Mouse (Mus musculus) right cerebral cortex, postnatal 36 days (tissue): ENCODE measurements around the gene Smg6.
"Not testable (repeated sequence)": the region's sequence is repeated elsewhere in the genome, so short reads cannot be mapped to it uniquely, and the experiment has no call there.

Experiments used
- DNase-seq, 2 experiments: peaks; one replicate each; pipeline ENCODE4 v3.0.0; 2022; ENCODE audit warnings: low spot score in 2 of 2, mixed read lengths in 1 of 2

Gene Smg6

GRCm38 (mm10) chr11:74994856-74995255 is 69.2 kb downstream of the Smg6 start:
- DNase-seq: no peak

DNA sequence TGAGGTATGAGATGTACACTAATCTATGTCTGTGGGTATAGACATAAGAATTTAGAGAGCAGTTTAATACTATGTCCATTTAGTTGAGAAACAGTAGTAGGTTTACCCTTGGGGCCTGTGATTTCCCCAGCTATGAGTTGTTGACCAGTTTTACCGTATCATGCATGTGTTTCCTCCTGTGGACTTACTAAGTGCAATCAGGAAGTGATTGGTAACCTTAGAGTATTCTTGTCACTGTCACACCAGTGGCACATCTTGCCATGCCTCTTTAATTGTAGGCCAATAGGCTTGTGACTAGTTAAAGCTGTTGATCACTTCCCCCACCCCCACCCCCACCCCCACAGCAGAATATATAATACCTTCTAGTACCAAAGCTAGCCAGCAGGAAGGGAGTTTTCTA is 70.9 kb downstream of the Smg6 start:
- DNase-seq: no peak

DNA sequence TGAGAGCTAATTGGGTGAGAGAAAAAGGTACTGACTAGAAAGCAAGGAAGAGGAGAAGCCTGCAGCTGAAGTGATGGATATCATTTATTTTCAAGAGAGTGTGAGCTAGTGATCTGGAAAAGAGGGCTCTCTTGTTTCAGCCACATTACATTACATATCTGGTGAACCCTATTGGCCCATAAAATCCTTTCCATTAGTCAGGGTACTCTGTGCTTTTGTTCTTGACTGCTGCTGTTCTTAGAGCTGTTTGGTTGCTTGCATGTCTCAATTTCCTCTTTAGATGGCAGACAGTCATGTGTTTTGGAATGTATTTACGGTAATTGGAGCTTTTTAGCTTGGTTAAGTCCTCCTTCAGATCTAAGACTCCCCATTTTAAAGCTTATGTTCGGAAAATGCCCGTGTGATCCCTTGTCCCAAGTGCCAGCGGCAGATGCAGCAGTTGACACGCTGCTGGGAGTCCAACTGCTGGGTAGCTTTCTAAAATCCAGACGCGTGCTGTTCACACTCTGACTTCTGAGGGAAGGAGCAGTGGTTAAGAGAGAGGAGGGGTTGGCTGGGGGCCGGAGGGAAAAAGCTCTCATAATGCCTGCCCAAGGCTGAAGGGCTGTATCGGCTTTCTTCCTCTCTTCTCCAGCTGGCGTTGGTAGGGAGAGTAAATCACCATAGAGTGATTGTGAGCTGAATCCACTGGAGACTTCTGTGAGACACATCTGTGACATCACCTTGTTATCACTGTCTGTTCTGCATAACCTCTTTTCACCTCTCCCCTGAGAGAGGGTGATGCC is 75.4 kb downstream of the Smg6 start:
- DNase-seq: no peak

DNA sequence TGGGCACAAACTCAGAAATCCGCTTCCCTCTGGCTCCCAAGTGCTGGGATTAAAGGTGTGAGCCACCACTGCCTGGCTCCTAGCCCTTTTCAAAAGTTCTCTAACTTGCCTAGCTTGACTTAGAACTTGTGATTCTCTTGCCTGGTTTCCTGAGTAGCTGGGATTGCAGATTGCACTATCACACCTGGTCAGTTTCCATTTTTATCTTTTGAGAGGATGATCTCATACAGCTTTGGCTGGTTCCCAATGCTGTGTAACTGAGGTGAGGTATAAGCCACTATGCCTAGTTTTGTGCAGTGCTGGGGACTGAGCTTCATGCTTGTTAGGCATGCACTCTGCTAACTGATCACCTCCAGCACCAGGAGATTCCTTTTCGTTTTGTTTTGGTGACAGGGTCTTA is 82.6 kb downstream of the Smg6 start:
- DNase-seq: no peak

GRCm38 (mm10) chr11:75009537-75009936 is 83.9 kb downstream of the Smg6 start:
- DNase-seq: not testable (repeated sequence)

DNA sequence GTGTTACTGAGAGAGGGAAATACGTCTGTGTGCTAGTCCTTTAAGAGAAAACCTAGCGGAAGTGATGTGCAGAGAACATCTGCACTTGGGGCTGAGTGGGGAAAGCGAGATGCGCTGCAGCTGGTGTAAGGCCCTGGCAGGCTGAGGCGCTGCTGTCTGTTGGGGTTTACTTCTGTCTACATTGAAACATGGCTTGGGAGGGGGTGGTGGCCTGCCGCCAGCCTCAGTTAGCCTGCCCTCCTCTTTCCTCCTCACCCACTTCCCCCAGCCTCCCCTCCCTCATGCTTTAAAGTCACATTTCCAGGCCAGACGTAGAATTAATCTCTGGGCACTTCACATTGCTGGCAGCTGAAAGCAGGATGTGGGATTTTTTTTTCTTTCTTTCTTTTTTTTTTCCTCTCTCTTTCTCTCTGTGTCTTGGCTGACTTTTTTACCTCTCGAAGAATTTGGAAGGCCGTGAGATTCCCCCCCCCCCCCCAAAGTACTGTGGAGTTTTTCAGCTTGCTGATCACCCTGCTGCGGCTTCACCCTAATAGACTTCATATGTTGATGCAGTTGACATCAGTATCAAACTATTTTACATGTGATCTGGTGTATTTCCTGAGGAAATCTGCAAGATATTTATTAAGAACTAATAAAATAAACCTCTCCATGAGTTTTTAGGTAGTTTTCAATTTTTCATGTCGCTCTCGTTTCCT is 87.5 kb downstream of the Smg6 start:
- peak; percentile 38 to 53 for DNase-seq

GRCm38 (mm10) chr11:75013764-75014695 is 88.4 kb downstream of the Smg6 start:
- no peak for DNase-seq

- no peak for DNase-seq
Observed at GRCm38 (mm10) chr11:75014816-75015215, 89.2 kb downstream of the Smg6 start.

GRCm38 (mm10) chr11:75015453-75015871 is 89.8 kb downstream of the Smg6 start:
- DNase-seq: peak in 1 of 2 experiments; percentile 28

- no peak for DNase-seq
Observed at GRCm38 (mm10) chr11:75016309-75016860, 90.8 kb downstream of the Smg6 start.

- no peak for DNase-seq
Observed at GRCm38 (mm10) chr11:75017831-75018230, 92.2 kb downstream of the Smg6 start.

- DNase-seq: no peak
Observed at GRCm38 (mm10) chr11:75026977-75027376, 101.4 kb downstream of the Smg6 start.

- DNase-seq: no peak
Observed at GRCm38 (mm10) chr11:75027616-75028015, 102.0 kb downstream of the Smg6 start.

DNA sequence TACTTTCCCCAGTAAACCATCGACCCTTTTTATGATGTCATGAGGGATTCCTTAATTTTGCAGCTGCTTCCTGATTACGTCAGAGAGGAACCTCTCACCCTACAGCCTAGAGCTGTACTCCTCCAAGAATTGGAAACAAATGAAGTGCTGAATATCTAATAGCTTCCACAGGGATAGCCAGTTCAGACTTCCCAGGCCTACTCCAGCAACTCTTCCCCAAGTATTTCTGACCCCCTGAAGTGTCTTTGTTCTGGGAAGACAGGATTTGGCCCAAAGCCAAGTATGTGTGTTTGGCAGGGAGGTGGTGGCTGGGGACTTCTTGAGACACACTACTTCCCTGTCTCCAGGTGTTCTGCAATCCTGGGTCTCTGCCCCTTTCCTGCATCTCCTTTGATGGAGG is 105.6 kb downstream of the Smg6 start:
- no peak for DNase-seq

DNA sequence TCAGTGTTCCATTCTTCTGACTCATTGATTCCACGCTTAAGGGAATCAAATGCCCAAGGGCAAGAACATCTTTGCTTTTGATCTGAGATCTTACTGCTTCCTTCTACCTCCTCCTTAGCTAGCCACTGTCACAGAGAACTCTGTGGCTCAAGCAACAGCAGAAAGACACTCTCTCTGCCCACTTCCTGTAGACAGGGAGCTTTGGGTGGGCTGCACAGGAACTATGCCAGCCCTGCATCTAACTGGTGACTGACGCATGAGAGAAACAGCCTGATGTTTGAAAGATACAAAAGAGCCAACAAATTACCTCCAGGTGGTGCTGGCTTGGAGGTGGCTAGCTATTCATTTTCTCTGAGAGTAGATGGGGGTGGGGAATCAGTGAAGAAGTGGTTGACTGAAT is 107.3 kb downstream of the Smg6 start:
- no peak for DNase-seq

- no peak for DNase-seq
Observed at GRCm38 (mm10) chr11:75033581-75034067, 108.0 kb downstream of the Smg6 start.

DNA sequence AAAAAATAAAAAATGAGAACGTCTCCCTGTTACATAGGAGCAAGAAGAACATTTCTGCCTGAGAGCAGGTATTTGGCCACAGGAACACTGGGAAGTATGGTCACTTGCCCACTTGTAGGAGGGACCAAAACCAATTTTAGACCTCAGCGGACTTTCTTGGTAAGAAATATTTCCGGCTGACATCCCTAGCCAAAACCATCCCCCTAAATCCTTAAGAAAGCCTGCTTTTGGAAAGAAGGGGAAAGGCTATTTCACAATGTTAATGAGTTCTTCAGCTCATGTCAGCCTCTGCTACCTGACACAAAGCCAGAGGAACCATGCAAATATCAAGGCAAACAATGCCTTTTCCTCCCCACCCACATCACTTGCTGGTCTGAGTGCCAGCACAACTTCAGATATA is 108.5 kb downstream of the Smg6 start:
- no peak for DNase-seq

DNA sequence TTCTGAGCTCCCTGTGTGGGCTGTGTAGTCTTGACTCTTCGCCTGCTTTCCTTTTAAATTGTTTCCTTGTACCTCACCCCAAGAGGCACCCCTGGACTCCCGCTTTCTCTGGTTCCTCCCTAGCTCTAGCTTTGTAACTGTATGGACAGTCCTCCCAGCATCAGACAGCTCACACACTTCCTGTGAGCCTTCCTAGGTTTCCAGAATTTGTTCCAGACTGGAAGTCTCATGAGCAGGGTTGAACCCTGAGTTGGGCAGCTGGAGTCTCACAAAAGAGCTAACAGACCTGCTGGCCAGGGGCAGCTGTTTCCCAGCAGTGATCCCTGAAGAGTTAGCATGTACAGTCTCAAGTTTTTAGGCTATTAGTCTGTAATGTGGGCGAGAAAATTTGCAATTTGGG is 118.7 kb downstream of the Smg6 start:
- DNase-seq: no peak

GRCm38 (mm10) chr11:75045822-75046221 is 120.2 kb downstream of the Smg6 start:
- DNase-seq: no peak

GRCm38 (mm10) chr11:75046638-75047037 is 121.0 kb downstream of the Smg6 start:
- no peak for DNase-seq

DNA sequence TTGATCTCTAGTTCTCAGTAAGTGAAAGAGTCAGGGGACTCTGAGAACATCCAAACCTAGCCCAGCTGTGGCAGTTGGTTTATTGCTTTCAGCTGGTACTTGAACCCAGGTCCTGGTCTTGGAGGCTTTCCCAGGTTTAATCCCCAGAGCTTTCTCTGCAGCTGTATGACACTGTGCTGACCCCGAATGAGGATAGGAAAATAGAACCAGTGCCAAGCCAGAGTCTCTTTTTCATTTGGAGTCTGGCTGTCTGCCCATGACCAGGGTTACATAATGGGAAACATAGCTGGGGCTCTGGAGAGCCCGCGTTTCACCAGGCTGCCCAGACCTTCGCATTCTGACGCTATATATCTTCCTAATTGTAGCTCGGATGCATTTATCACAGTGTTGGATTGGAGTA is 121.4 kb downstream of the Smg6 start:
- DNase-seq: peak; percentile 24 to 32
